Mouse (Mus musculus) hindbrain, embryonic 13.5 days (tissue): ENCODE measurements around the gene Nsl1. TPM values are rescaled to one million over a fixed set of nuclear protein-coding genes. Genes with fewer than 3 reads are reported as not detected.

Source experiments
- ATAC-seq: fragments of 200-750 bp; cut with Nextera tagmentation; 2 replicates; pipeline ENCODE4 v1.8.0; 2017; ENCODE audit warnings: moderate TSS enrichment; ENCODE audit not compliant: low FRiP score
- H3K27ac ChIP-seq: fragments of 300-500 bp; sonication (generic); 2 replicates; pipeline ENCODE4 v1.5.1; 2015; ENCODE audit warnings: inconsistent platforms, mild to moderate bottlenecking, moderate library complexity
- H3K27me3 ChIP-seq: fragments of 300-500 bp; sonication (generic); 2 replicates; pipeline ENCODE4 v1.6.1; 2015; ENCODE audit warnings: mild to moderate bottlenecking, inconsistent platforms
- H3K36me3 ChIP-seq: fragments of 300-500 bp; sonication (generic); 2 replicates; pipeline ENCODE4 v1.6.1; 2015; ENCODE audit warnings: mild to moderate bottlenecking, inconsistent platforms
- H3K4me1 ChIP-seq: fragments of 300-500 bp; sonication (generic); replicated peaks from 2 replicates; pipeline ENCODE4 v1.6.1; 2015; ENCODE audit warnings: inconsistent platforms
- H3K4me2 ChIP-seq: fragments of 300-500 bp; sonication (generic); 2 replicates; pipeline ENCODE4 v1.6.1; 2015; ENCODE audit warnings: inconsistent platforms, mild to moderate bottlenecking, moderate library complexity
- H3K4me3 ChIP-seq: fragments of 300-500 bp; sonication (generic); 2 replicates; pipeline ENCODE4 v1.5.1; 2015; ENCODE audit warnings: mild to moderate bottlenecking, inconsistent platforms
- H3K9ac ChIP-seq: fragments of 300-500 bp; sonication (generic); 2 replicates; pipeline ENCODE4 v1.6.1; 2015; ENCODE audit warnings: mild to moderate bottlenecking, inconsistent platforms
- H3K9me3 ChIP-seq: fragments of 300-500 bp; sonication (generic); 2 replicates; pipeline ENCODE4 v1.6.1; 2016; ENCODE audit warnings: inconsistent platforms
- WGBS: fragments of 180-500 bp; shearing (Covaris S2); methylation state at CpG from one replicate; pipeline ENCODE4 v1.1.7; 2015; 5-methylcytosine and 5-hydroxymethylcytosine counted together
- polyA plus RNA-seq: library from polyadenylated mRNA; unstranded; fragments of >200 nt; fragmentation: Nextera tagmentation; extraction: Ambion mirVana; gene quantifications from 2 replicates; pipeline ENCODE4 v1.2.1, GENCODE M21; 2015

Nsl1 gene
- polyA plus RNA-seq, 1 experiment from 2014 or later: 5.0 TPM

- H3K4me1 ChIP-seq: no peaks in the 10 kb centered on the region
- no peaks in the 10 kb centered on the region for H3K9me3 ChIP-seq
- no peak overlapping the region for H3K9ac ChIP-seq
- no peaks in the 10 kb centered on the region for H3K36me3 ChIP-seq
- ATAC-seq: no peak
- WGBS: 33% methylated on average over 4 of the region's 4 CpGs
- H3K27me3 ChIP-seq: no peaks in the 10 kb centered on the region
- H3K4me2 ChIP-seq: no peak overlapping the region
- H3K27ac ChIP-seq: no peak overlapping the region
- H3K4me3 ChIP-seq: no peak overlapping the region
Measured at GRCm38 (mm10) chr1:191035649-191036048, 27.2 kb upstream of the Nsl1 start.

- no peak within 1 kb of the TSS for H3K4me2 ChIP-seq
- no peak within 1 kb of the TSS for H3K4me3 ChIP-seq
- no peak within 1 kb of the TSS for H3K9ac ChIP-seq
- no peaks in the 10 kb centered on the region for H3K9me3 ChIP-seq
- no peak within 1 kb of the TSS for H3K27ac ChIP-seq
- no peaks in the 10 kb centered on the region for H3K27me3 ChIP-seq
- 88% methylated on average over 6 of the region's 6 CpGs for WGBS
- ATAC-seq: no peak
- H3K36me3 ChIP-seq: no peaks in the 10 kb centered on the region
- no peaks in the 10 kb centered on the region for H3K4me1 ChIP-seq
Measured at GRCm38 (mm10) chr1:191036554-191037334, 26.1 kb upstream of the Nsl1 start, which contains the start of gene Spata45. Gene Spata45 (plus strand): TSS chr1:191036639.

GRCm38 (mm10) chr1:191037999-191038398 lies 24.8 kb upstream of the Nsl1 start:
- no peak overlapping the region for H3K27ac ChIP-seq
- H3K36me3 ChIP-seq: no peaks in the 10 kb centered on the region
- H3K4me3 ChIP-seq: no peak overlapping the region
- H3K9ac ChIP-seq: no peak overlapping the region
- no peaks in the 10 kb centered on the region for H3K4me1 ChIP-seq
- no peak for ATAC-seq
- H3K4me2 ChIP-seq: no peak overlapping the region
- no peaks in the 10 kb centered on the region for H3K27me3 ChIP-seq
- WGBS: 92% methylated on average over 4 of the region's 4 CpGs
- no peaks in the 10 kb centered on the region for H3K9me3 ChIP-seq

- Histone ChIP-seq H3K36me3 (no peaks in the 10 kb centered on the region), H3K9ac (no peak overlapping the region), H3K9me3 (no peaks in the 10 kb centered on the region), H3K4me1 (no peaks in the 10 kb centered on the region), H3K27ac (no peak overlapping the region), H3K4me2 (no peak overlapping the region), H3K4me3 (no peak overlapping the region), H3K27me3 (no peaks in the 10 kb centered on the region)
- no peak for ATAC-seq
Measured at GRCm38 (mm10) chr1:191041352-191041751, 21.5 kb upstream of the Nsl1 start.

- Histone ChIP-seq H3K9ac (no peak overlapping the region), H3K9me3 (no peaks in the 10 kb centered on the region), H3K4me3 (no peak overlapping the region), H3K4me2 (no peak overlapping the region), H3K36me3 (no peaks in the 10 kb centered on the region), H3K27me3 (no peaks in the 10 kb centered on the region), H3K27ac (no peak overlapping the region), H3K4me1 (no peaks in the 10 kb centered on the region)
- no peak for ATAC-seq
- 90% methylated on average over 5 of the region's 5 CpGs for WGBS
Measured at GRCm38 (mm10) chr1:191042106-191042505, 20.7 kb upstream of the Nsl1 start.

- H3K9me3 ChIP-seq: no peaks in the 10 kb centered on the region
- 87% methylated on average over 3 of the region's 3 CpGs for WGBS
- no peaks in the 10 kb centered on the region for H3K27me3 ChIP-seq
- H3K9ac ChIP-seq: no peak overlapping the region
- H3K27ac ChIP-seq: no peak overlapping the region
- ATAC-seq: no peak
- no peaks in the 10 kb centered on the region for H3K36me3 ChIP-seq
- no peak overlapping the region for H3K4me2 ChIP-seq
- no peak overlapping the region for H3K4me3 ChIP-seq
- H3K4me1 ChIP-seq: no peaks in the 10 kb centered on the region
Measured at GRCm38 (mm10) chr1:191042688-191043087, 20.1 kb upstream of the Nsl1 start.

- Histone ChIP-seq H3K4me3 (no peak overlapping the region), H3K9ac (no peak overlapping the region), H3K36me3 (no peaks in the 10 kb centered on the region), H3K27ac (no peak overlapping the region), H3K27me3 (no peaks in the 10 kb centered on the region), H3K4me2 (no peak overlapping the region), H3K4me1 (no peaks in the 10 kb centered on the region), H3K9me3 (no peaks in the 10 kb centered on the region)
- WGBS: 94% methylated on average over 2 of the region's 2 CpGs
- ATAC-seq: no peak
Measured at GRCm38 (mm10) chr1:191045264-191045663, 17.5 kb upstream of the Nsl1 start.

GRCm38 (mm10) chr1:191046231-191046824 lies 16.5 kb upstream of the Nsl1 start:
- Histone ChIP-seq H3K36me3 (no peaks in the 10 kb centered on the region), H3K4me2 (no peak overlapping the region), H3K9me3 (no peaks in the 10 kb centered on the region), H3K9ac (no peak overlapping the region), H3K4me1 (no peaks in the 10 kb centered on the region), H3K27ac (no peak overlapping the region), H3K4me3 (no peak overlapping the region), H3K27me3 (no peaks in the 10 kb centered on the region)
- WGBS: 71% methylated on average over 7 of the region's 7 CpGs
- ATAC-seq: no peak

GRCm38 (mm10) chr1:191053555-191053954 lies 9.3 kb upstream of the Nsl1 start:
- ATAC-seq: no peak
- Histone ChIP-seq H3K9me3 (no peaks in the 10 kb centered on the region), H3K4me2 (no peak overlapping the region), H3K4me3 (no peak overlapping the region), H3K27ac (no peak overlapping the region), H3K27me3 (no peaks in the 10 kb centered on the region), H3K4me1 (no peaks in the 10 kb centered on the region), H3K36me3 (no peaks in the 10 kb centered on the region), H3K9ac (no peak overlapping the region)
- WGBS: 90% methylated on average over 3 of the region's 3 CpGs

- no peak for ATAC-seq
- Histone ChIP-seq H3K4me2 (no peak overlapping the region), H3K4me3 (no peak overlapping the region), H3K9me3 (no peaks in the 10 kb centered on the region), H3K27ac (no peak overlapping the region), H3K27me3 (no peaks in the 10 kb centered on the region), H3K9ac (no peak overlapping the region), H3K36me3 (no peaks in the 10 kb centered on the region), H3K4me1 (no peaks in the 10 kb centered on the region)
- 79% methylated on average over 8 of the region's 8 CpGs for WGBS
Measured at GRCm38 (mm10) chr1:191054870-191055532, 7.8 kb upstream of the Nsl1 start.

GRCm38 (mm10) chr1:191055533-191055873 lies 7.3 kb upstream of the Nsl1 start:
- H3K4me2 ChIP-seq: no peak overlapping the region
- no peak overlapping the region for H3K4me3 ChIP-seq
- H3K9ac ChIP-seq: no peak overlapping the region
- ATAC-seq: no peak
- H3K36me3 ChIP-seq: no peaks in the 10 kb centered on the region
- 80% methylated on average over 2 of the region's 2 CpGs for WGBS
- no peaks in the 10 kb centered on the region for H3K9me3 ChIP-seq
- no peaks in the 10 kb centered on the region for H3K4me1 ChIP-seq
- H3K27me3 ChIP-seq: no peaks in the 10 kb centered on the region
- no peak overlapping the region for H3K27ac ChIP-seq

- ATAC-seq: no peak
- no peaks in the 10 kb centered on the region for H3K27me3 ChIP-seq
- H3K27ac ChIP-seq: no peak overlapping the region
- H3K36me3 ChIP-seq: no peaks in the 10 kb centered on the region
- H3K9ac ChIP-seq: no peak overlapping the region
- peaks cover 8% of the 10 kb centered on the region; the same call in 1 of the 2 replicates for H3K4me1 ChIP-seq
- H3K4me2 ChIP-seq: no peak overlapping the region
- no peaks in the 10 kb centered on the region for H3K9me3 ChIP-seq
- no peak overlapping the region for H3K4me3 ChIP-seq
- WGBS: 77% methylated on average over 3 of the region's 3 CpGs
Measured at GRCm38 (mm10) chr1:191057461-191057860, 5.4 kb upstream of the Nsl1 start.
